Mouse (Mus musculus): ENCODE measurements around the gene Onecut3.

Gene Onecut3

DNA sequence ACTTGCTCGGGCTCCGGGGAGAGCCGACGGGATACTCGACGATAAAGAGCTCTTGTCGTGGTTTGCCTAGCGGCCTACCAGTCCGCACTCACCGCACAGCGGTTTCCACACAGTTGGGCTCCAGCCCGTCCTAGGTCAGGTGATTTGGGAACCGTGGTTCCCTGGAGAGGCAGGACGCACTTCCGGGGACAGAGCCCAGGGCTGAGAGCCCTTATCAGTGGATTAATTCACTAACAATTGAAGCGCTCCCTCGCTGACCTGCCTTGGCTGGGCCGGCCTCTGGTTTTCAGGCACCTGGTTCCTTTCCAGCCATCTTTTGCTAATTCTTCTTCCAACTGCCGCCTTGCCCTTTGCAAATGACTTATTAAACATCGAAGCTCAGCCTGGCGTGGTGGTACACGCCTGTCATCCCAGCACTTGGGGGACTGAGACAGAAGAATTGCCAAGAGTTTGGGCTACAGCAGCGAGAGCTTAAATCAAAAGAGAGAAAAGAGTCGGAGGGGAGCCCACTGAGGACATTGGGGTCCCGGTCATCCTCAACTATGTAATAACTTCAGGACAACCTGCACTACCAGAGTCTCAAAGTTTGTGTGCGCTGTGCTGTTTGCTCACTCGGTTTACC is 9.1 kb downstream of the Onecut3 start:
- DNase-seq (ENCODE audit: low spot score) = no peak

DNA sequence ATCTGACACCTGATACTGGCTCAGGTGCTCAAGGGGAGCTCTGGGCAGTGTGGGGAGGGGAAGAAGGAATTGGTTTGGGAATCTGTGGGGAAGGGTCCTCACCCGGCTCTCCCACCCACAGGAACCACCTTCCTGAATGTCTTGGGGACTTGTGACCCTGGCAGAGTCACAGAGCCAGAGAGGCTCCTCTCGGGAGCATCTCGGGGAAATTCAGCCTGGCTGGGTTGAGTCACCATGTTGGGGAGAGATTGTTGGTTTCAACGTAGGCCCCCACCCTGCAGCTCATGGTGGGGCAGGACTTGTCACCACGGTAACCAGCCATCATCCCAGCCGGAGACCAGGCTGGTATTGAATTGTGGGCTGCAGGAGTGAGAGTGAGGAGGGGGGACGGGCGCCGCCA is 10.1 kb downstream of the Onecut3 start:
- DNase-seq (ENCODE audit: low spot score) = no peak

DNA sequence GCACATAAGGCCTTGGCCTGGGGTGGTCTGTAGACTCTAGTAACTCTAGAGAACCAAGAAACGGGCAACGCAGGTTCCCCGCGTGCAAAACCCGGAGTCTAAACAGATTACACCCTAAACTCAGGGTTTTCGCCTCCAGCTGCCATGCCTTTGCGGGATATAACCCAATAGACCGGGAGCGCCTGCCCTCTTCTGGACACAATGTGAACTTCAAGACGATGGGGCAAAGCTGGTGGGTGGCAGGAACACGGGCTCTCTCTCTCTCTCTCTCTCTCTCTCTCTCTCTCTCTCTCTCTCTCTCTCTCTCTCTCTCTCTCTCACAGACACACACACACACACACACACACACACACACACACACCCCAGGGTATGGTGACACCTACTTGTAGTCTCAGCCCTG is 11.6 kb downstream of the Onecut3 start:
- DNase-seq (ENCODE audit: low spot score) = peak; percentile 82

DNA sequence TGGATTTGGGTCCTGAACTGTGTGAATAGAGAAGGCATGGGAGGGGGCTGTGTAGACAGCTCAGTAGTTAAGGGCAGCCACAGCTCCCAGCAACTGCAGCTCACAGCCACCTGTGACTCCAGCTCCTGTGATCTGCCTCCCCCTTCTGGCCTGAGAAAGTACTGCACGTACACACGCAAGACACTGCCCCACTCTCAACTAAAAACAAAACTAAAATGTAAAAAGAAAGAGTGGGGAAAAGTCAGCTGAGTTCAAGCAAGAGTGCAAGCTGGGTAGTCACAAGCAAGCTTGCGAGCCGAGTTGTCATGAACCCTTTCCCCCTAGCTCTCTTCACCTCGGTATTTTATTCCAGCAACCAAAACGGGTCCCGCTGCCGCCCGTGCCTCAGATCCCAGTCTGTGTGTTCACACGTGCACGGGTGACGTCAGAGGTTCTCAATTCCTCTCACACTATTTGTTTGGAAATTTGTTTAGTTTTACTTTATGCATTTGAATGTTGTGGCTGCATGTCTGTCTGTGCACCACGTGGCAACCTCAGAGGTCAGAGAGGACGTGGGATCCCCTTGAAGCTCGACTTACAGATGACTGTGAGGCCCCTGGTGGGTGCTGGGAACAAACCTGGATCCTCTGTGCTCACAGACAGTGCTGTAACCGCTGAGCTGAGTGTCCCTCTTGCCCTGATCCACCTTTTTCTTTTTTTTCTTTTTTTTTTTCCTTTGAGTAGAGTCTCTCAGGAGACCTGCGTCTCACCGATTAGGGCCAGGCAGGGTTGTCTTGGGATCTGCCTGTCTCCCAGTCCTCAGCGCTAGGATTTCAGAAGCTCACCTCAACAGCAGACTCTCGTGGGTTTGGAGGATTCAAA is 15.0 kb downstream of the Onecut3 start:
- peak; percentile 76 for DNase-seq (ENCODE audit: low spot score)

DNA sequence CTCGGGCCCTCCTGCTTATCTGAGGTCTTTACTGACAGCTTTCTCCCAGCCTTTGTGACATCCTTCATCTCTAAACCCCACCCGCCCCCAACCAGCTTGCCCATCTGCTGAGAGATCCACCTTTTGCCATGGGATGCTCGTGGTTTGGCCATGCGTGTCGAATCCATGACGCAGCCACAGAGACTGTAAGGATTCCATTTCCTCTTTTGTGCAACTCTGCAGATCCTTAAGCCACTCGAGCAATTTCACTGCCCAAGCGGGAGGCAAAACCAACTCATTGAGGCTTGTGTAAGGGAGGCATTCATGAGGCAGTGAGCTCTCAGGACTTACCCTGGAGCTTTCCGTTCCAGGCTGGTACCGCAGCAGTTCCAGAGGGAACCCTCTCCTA is 15.6 kb downstream of the Onecut3 start:
- DNase-seq (ENCODE audit: low spot score) = no peak

DNA sequence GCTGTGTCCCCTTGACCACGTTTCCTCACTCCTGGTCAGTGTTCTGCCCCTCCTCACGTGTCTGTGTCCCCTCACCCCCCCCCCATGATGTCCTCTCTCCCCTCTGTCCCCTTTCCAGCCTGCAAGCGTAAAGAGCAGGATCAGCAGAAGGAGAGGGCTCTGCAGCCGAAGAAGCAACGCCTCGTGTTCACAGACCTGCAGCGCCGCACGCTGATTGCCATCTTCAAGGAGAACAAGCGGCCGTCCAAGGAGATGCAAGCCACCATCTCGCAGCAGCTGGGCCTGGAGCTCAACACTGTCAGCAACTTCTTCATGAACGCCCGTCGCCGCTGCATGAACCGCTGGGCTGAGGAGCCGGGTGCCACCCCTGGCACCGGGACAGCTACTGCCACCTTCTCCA is 19.1 kb downstream of the Onecut3 start:
- no peak for DNase-seq (ENCODE audit: low spot score)

DNA sequence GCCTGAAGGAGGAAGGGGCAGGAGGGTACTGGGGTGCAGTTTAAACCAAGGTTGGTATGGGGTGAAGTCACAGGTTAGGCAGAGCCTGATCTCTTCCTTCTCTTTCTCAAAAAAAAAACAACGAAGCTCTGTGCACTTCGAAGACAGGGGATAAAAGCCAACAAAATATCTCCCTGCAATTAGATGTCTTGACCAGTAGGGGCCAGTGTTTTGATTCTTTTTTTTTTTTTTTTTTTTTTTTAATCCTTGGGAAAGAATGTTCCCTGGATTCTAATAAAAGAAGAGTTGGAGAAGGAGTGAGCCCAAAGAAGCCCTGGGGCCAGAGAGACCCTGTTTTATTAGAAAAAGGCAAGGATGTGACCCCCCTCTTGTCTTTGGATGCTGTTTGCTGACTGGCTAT is 24.7 kb downstream of the Onecut3 start:
- DNase-seq (ENCODE audit: low spot score) = no peak

DNA sequence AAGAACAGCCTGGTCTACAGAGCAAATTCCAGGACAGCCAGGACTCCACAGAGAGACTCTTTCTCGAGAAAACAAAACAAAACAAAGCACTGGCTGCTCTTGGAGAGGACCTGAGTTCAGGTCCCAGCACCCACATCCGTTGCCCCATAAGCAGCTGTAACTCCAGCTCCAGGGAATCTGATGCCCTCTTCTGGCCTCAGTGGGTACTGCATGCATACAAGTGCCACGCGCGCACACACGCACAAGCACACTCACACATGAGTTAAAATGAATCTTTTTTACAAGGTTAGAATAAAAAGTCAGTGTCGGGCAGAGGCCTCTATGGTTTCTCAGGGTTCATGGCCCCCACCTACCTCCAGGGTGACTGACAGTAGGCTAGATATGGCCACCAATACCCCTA is 28.7 kb downstream of the Onecut3 start:
- DNase-seq (ENCODE audit: low spot score) = no peak

DNA sequence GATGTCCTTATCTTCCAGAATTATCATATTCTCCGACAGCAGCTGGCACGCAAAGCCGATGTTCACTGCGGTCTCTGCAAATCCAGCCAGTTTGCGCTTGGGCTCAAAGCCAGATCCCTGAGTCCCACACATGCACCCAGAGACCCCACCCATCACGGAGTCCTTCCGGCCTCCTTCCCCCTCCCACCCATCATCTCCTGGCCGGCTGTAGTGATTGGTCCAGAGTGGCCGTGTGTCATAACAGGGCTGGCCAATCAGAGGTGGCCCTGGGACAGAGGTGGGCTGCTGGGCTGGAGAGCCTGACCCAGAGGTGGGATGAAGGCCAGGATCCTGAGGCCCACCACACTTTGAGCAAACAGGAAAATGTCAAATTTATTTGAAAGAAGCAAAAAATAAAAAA is 31.5 kb downstream of the Onecut3 start:
- no peak for DNase-seq (ENCODE audit: low spot score)

DNA sequence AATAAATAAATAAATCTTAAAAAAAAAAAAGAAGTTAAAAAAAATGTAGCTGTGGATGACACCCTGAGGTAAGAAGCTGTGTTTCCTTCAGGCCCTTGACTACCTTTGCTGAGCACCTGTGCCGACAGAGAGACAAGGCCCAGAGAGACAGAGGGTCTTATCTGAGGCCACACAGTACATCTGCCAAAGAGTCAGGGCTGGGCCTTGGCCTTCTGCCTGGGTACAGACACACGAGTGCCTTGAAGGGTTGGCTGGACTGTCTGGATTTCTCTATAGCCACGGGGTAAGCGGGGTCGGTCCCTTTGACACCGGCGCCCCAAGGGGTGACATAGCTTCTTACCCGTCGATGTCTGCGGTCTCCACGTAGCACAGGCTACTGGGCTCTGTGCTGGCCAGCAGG is 38.1 kb downstream of the Onecut3 start:
- DNase-seq (ENCODE audit: low spot score) = no peak

DNA sequence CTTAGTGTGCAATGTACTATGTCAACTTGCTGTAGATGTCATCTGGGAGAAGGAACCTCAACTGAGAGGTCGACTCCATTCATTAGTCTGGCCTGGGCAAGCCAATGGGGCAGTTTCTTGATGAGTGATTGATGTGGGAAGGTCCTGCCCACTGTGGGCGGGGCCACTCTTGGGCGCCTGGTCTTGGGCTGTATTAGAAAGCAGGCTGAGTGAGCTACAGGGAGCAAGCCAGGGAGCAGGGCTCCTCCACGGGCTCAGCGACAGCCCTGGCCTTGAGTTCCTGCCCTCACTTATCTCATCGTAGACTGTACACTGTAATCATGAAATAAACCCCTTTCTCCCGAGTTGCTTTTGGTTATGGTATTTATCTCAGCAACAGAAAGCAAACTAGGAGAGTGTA is 39.1 kb downstream of the Onecut3 start:
- no peak for DNase-seq (ENCODE audit: low spot score)

DNA sequence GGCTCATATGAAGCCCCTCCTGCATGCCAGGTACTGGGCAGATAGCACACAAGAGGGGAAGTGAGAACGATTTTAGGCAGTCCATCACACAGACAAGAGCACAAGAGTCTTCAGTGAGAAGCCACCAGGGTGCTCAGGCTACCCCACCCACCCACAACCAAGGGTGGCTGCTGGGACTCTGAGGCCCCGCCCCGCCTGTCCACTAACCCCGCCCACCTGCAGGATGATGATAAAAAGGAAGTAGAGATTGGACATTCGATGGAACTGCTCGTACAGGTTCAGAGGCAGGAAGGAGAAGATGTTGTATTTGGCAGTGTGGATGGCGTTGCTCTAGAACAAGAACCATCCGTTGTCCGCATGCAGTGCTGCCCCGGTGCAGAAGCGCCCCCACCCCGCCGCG is 40.4 kb downstream of the Onecut3 start:
- no peak for DNase-seq (ENCODE audit: low spot score)

DNA sequence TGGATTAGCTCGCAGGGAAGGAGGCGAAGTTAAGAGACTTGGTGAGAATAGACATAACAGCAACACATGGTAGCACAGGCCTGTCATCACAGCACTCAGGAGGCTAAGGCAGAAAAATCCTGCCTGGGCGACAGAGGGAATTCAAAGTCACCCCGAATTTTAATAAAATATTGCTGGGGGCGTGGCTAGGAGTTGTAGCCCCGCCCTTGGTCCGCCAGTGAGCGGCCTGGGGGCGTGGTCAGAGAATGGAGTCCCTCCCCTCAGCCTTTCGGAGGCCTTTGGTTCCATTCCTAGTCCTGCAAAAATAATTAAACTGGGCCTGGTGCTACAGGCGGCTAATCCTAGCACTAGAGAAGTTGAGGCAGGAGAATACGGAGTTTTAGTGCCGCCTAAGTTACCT is 41.1 kb downstream of the Onecut3 start:
- no peak for DNase-seq (ENCODE audit: low spot score)

DNA sequence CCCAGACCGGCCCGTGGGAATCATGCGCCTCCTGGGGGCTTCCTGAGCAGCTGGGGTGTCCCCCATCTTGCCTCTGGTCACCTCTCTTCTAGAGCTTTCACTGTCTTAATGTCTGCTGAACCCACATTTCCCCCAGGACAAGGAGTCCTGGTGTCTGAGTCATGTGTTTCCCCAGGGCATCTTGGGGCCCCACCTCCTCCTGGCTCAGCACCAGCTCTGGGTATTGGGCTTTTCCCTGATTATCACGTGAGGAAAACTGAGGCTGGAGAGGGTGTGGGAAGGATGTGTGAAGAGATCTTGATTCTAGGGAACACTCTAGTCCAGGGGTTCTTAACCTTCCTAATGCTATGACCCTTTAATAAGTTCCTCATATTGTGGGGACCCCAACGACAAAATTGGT is 43.5 kb downstream of the Onecut3 start:
- DNase-seq (ENCODE audit: low spot score) = peak; percentile 63

DNA sequence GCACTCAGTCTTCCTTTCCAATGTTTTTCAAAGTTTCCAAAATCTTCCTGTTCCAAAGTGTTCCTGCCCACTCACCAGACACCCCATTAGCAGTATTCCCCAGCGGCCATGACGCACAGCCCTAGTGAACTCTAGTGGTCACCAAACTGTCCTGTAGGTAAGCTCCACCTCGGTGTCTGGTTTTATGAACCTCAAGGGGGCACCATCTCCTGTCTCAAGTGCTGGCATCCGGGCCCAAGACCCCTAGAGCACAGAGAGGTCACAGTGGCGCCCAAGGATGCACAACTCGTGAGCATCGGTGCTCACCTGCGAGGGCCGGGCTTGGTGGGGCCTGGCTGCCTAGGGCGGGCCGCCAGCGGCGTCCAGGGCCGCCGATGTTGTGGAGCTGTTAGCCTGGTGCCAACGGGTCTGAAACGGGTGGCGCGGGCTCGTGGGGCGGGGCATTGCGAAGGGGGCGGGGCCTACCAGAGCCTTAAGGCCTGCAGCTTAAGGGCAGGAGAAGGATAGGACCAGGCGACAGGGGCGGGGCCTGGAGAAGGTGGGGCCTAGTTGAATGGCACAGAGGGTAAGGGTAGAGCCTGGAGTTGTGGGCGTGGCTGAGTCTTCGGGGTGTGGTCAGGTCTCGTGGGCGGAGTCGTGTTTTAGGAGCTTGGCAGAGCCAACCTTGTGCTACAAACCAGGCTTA is 44.2 kb downstream of the Onecut3 start, which contains the start of gene Atp8b3:
TSS of gene Atp8b3 (minus strand) at position 415 of the 685 bp plus-strand sequence.
- peak; percentile 68 for DNase-seq (ENCODE audit: low spot score)

DNA sequence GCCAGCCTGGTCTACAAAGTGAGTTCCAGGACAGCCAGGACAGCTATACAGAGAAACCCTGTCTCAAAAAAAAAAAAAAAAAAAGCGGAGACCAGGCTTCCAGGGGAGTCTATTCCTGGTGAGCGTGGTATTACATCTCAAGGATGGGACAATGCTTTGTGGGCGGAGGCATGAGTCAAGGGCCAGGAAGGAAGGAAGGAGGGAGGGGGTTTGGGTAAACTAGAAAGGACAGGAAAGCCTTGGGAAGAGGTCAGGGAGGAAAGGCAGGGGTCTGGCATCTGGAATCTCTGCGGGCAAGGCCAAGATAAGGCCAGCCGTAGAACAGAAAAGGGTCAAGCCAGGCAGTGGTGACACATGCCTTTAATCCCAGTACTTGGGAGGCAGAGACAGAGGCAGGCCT is 44.9 kb downstream of the Onecut3 start:
- no peak for DNase-seq (ENCODE audit: low spot score)

DNA sequence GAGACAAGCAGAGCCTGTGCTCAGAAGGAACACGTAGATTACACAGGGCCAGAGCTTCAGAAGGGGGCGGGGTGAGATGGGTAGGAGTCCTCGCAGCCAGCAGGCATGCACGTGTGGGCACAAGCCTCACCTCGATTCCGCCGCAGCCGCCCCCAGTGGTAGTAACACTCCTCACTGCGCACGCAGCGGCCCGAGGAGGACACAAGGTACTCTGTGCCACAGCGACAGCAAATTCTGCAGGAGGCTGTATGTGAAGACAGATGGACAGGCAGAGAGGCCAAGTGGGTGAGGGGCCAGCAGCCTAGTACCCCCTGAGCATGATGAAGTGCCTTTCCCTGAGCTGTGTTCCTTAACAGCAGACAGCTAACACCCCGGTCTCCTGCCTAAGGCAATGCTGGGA is 49.2 kb downstream of the Onecut3 start:
- no peak for DNase-seq (ENCODE audit: low spot score)

DNA sequence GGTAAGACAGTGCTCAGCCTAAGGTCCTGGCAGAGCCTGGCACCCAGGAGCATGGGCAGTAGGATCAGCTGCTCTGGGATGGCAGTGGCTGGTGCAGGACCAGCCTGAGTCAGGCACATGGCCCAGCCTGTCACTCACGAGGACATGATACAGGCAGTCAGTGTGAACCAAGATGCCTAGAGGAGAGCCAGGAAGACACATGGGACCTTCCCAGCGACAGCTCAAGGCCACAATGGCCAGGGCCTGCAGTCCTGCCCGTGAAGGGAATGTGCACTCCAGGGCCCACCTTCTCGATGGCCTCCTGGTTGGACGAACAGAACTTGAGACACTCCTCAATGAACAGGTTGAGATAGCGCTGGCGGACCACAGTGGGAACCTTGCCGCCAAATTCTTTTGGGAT is 51.0 kb downstream of the Onecut3 start:
- DNase-seq (ENCODE audit: low spot score) = no peak

DNA sequence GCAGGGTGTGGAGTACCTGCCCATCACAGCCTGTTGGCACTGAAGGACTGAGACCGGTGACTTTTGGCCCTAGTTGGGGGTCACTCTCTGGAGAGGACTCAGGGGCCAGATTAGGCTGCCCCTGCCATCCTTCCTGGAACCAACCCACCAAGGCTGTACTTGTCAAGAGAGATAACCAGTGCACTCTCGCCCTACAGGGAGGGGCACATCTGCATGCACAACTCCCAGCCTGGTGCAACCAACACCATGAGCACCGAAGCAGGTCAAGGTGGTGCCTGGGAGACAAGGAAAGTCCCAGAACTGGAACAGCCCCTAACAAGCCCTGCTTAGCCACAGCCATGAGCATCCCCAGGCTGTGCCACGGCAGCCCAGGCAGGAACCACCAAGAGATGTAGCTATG is 52.3 kb downstream of the Onecut3 start:
- DNase-seq (ENCODE audit: low spot score) = no peak

DNA sequence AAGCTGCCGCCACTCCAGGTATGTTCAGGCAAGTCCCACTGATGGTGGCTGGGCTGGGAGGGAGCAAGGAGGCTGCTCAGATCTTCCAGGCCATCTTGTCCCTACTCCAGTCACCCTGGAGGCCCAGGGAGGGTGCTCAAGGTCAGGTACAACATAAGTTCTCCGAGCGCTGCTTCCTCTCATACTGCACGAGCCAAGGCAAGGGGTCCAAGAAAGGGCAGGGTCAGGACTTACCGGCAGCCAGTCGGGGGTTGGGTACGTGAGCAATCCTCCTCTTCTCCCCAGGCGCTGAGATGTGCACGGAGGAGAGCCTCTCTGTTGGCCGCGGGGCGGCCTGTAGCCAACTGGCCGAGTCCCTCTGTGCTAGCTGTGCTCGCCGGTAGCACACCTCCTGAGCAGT is 52.9 kb downstream of the Onecut3 start:
- no peak for DNase-seq (ENCODE audit: low spot score)

DNA sequence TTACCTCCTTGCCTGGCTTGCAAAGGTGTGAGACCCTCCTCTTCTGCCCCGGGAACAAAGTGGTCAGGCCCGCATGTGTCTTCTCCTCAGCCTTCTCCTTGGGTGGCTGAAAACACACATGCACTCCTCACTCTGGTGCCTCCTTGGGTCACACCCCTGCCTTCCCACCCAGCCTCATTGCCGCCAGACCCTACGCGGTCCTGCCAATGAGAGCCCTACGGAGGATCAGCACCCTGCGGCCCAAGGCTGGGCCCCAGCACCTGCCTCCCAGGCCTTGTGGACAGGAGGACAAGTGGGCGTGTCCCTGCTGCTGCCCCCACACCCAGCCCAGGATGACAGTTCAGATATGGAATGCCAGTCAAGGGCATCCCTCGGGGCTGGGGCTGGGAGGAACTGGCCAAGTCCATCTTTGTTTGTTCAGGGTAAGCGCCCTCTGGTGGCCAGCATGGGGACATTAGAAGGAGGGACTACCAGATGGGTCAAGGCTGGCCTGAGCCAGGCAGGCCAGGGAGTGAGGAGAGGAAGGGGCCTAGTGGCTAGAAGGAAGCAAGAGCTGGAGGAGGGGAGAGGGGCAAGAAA is 53.9 kb downstream of the Onecut3 start:
- peak; percentile 79 for DNase-seq (ENCODE audit: low spot score)

DNA sequence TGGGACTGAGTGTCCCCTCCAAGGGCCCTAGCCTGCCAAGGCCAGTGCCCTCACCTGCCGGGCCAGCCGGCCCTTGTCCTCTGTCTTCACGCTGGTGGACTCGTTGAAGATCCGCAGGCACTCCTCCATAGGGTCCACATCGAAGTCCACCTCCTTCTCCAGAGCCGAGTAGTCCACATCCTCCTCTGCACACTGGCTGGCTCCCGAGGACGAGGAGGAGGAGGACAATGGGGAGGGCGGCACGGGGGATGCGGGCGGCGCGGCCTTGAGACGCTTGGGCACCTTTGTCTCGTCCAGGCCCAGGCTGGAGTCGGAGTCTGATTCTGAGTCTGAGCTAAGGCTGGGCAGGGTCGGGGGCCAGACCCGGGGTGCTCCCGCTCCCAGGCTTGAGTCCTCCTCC is 54.6 kb downstream of the Onecut3 start:
- no peak for DNase-seq (ENCODE audit: low spot score)

DNA sequence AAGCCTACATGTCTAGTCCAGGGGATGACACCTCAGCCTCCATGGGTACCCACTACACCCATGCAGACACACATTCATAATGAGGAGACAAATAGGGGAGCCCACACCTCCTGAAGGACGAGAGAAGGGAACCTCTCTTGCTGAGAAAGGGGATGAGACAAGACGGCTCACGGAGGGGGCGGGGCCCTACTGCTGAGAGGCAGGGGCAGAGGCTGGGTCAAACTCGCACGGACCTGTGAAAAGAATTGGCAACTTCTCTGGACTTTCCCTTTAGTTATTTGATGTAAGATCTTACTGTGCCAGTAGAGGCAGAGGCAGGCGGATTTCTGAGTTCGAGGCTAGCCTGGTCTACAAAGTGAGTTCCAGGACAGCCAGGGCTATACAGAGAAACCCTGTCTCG is 57.7 kb downstream of the Onecut3 start:
- DNase-seq (ENCODE audit: low spot score) = no peak

All from adipocyte (in vitro differentiated cells).